Mouse (Mus musculus): ENCODE data around the gene Ttll8. TPM values are rescaled to one million over a fixed set of nuclear protein-coding genes. Genes with fewer than 3 reads are reported as not detected.

The Ttll8 gene
- total and polyA plus RNA-seq, 2 experiments from 2014 or later: not detected

DNA sequence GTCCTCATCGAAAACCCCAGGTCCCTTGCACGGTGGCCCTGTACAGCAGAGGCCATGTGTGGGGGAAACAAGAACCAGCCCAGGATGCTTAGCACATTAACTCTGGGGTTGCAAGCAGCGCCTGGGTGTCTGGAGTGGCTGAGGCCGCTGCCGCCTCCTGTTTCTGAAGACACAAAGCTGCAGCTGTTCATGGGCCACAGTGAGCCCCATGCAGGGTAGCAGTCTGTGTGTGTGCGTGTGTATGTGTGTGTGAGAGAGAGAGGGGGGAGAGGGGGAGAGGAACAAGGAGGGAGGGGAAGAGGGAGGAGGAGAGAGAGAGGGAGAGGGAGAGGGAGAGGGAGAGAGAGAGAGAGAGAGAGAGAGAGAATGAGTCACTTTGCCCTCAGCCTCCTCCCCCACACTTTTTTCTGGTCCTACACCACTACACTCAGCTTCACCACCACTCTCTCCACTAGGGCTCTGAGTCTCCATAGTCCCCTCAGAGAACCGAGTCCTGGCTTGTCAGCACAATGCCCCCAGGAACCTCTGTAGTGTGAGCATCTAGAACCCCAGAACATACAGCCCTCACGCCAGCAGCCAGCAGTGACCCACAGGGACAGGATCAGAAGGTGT, 110.6 kb downstream of the Ttll8 start:
- peaks cover 22% of the 10 kb centered on the region for H3K4me1 ChIP-seq (ENCODE audit: control insufficient read depth, insufficient read depth)
- no peak for ATAC-seq (ENCODE audit: insufficient read depth, low read depth)

DNA sequence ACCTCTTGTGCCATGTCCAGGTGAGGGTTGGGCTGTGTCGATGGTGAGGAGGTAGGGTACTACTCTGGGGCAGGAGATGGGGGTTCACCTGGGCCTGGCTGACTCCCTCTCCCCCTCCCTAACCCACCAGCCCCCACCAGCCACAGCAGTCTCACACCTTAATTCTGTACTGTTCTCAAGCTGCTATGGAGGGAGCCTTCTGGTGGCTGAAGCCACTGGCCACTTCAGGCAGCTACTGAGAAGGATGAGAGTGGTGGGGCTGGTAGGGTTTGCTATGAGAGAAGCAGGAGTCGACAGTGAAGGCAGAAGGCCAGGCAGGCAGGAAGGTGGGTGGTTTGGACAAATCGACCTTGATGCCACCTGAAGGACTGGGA, 111.9 kb downstream of the Ttll8 start:
- Histone ChIP-seq H3K4me1 (ENCODE audit: control insufficient read depth, insufficient read depth) (peaks cover 28% of the 10 kb centered on the region), H3K27ac (ENCODE audit: low read depth) (no peak overlapping the region), H3K4me3 (ENCODE audit: low read depth, low read length) (no peak overlapping the region)

More for the DNA sequence above, 110.6 kb downstream of the Ttll8 start:
- Histone ChIP-seq H3K4me3 (ENCODE audit: low read depth, low read length) (no peak overlapping the region), H3K4me2 (ENCODE audit: low read depth, low read length) (no peak overlapping the region), H3K36me3 (replicated peaks; ENCODE audit: control insufficient read depth, insufficient read depth, low read length) (no peaks in the 10 kb centered on the region), H3K9ac (replicated peaks; ENCODE audit: low read depth, low read length) (no peak overlapping the region), H3K27ac (ENCODE audit: low read depth) (0 out of 2 replicates have a peak overlapping the region, but pooled peaks have one; percentile 36), H3K9me3 (replicated peaks; ENCODE audit: control insufficient read depth, low read length) (no peaks in the 10 kb centered on the region), H3K27me3 (ENCODE audit: control insufficient read depth, insufficient read depth, low read length) (no peaks in the 10 kb centered on the region)
- no peak for DNase-seq (ENCODE audit: low spot score)
- 25% methylated on average over 8 of the region's 8 CpGs for WGBS
- TF ChIP-seq CTCF (IDR thresholded peaks at IDR 0.05; ENCODE audit: low read depth): no peak
- no peak for TF ChIP-seq EP300 (IDR thresholded peaks at IDR 0.05; ENCODE audit: low read depth)

DNA sequence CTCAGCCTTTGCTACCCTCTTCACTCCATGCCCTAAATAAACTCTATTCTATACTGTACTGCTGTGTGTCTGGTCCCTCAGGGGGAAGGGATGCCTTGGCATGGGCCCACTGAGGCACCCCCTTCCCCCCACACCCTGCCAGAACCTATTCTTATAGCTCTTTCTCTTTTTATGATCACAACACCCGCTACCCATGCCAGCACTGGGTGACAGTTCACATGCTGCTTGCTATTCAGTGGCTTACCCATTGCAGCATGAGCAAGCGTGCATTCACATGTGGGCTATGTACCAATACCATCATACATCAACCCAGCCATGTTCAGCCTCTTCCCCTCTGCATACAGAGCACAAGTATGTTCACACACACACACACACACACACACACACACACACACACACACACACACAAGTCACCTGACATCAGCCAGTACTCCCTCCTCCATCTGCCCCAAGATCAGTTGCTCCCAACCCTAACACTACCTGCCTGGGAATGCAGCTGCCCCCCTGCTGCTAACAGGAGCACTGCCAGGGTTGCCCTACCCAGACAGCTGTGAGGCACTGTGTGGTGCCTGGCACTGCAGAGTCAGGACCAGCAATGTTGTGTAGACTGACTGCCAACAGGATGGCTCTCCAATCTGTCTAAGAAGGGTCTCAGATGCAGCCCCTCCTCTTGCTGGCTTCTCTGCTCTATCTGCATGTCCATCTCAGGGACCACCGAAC, 112.5 kb downstream of the Ttll8 start:
- Histone ChIP-seq H3K27me3 (ENCODE audit: control insufficient read depth, insufficient read depth, low read length) (no peaks in the 10 kb centered on the region), H3K4me2 (ENCODE audit: low read depth, low read length) (no peak overlapping the region), H3K36me3 (replicated peaks; ENCODE audit: control insufficient read depth, insufficient read depth, low read length) (no peaks in the 10 kb centered on the region), H3K27ac (ENCODE audit: low read depth) (no peak overlapping the region), H3K4me3 (ENCODE audit: low read depth, low read length) (no peak overlapping the region), H3K4me1 (ENCODE audit: control insufficient read depth, insufficient read depth) (peaks cover 34% of the 10 kb centered on the region), H3K9me3 (replicated peaks; ENCODE audit: control insufficient read depth, low read length) (no peaks in the 10 kb centered on the region), H3K9ac (replicated peaks; ENCODE audit: low read depth, low read length) (no peak overlapping the region)
- ATAC-seq (ENCODE audit: insufficient read depth, low read depth) (no peak), DNase-seq (ENCODE audit: low spot score) (no peak)
- WGBS: 74% methylated on average over 3 of the region's 3 CpGs
- TF ChIP-seq CTCF (IDR thresholded peaks at IDR 0.05; ENCODE audit: low read depth) (no peak), EP300 (IDR thresholded peaks at IDR 0.05; ENCODE audit: low read depth) (no peak)

More for the DNA sequence above, 111.9 kb downstream of the Ttll8 start:
- no peak for ATAC-seq (ENCODE audit: insufficient read depth, low read depth)
- DNase-seq (ENCODE audit: low spot score): no peak
- WGBS: 62% methylated on average over 3 of the region's 3 CpGs
- Histone ChIP-seq H3K9me3 (replicated peaks; ENCODE audit: control insufficient read depth, low read length) (no peaks in the 10 kb centered on the region), H3K36me3 (replicated peaks; ENCODE audit: control insufficient read depth, insufficient read depth, low read length) (no peaks in the 10 kb centered on the region), H3K27me3 (ENCODE audit: control insufficient read depth, insufficient read depth, low read length) (no peaks in the 10 kb centered on the region), H3K9ac (replicated peaks; ENCODE audit: low read depth, low read length) (no peak overlapping the region), H3K4me2 (ENCODE audit: low read depth, low read length) (no peak overlapping the region)
- TF ChIP-seq EP300 (IDR thresholded peaks at IDR 0.05; ENCODE audit: low read depth) (no peak), CTCF (IDR thresholded peaks at IDR 0.05; ENCODE audit: low read depth) (no peak)

DNA sequence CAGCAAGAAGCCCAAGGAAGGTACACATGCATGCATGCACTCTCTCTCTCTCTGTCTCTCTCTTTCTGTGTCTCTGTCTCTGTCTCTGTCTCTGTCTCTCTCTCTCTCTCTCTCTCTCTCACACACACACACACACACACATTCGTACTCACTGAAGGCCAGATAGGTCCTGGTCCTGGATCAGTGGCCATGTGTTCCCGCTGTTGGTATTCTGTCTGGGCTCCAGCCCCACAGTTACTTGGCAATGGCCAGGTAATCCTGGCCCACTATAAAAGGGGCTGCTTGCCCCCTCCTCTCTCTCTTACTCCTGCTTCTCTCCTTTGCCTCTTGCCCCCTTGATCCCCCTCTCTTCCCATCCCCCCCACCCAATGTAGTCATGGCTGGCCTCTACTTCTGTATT, 113.1 kb downstream of the Ttll8 start:
- 81% methylated on average over 2 of the region's 2 CpGs for WGBS
- TF ChIP-seq EP300 (IDR thresholded peaks at IDR 0.05; ENCODE audit: low read depth): no peak
- TF ChIP-seq CTCF (IDR thresholded peaks at IDR 0.05; ENCODE audit: low read depth): no peak
- Histone ChIP-seq H3K27me3 (ENCODE audit: control insufficient read depth, insufficient read depth, low read length) (no peaks in the 10 kb centered on the region), H3K9ac (replicated peaks; ENCODE audit: low read depth, low read length) (no peak overlapping the region), H3K4me3 (ENCODE audit: low read depth, low read length) (no peak overlapping the region), H3K4me1 (ENCODE audit: control insufficient read depth, insufficient read depth) (peaks cover 37% of the 10 kb centered on the region), H3K9me3 (replicated peaks; ENCODE audit: control insufficient read depth, low read length) (no peaks in the 10 kb centered on the region), H3K27ac (ENCODE audit: low read depth) (no peak overlapping the region), H3K36me3 (replicated peaks; ENCODE audit: control insufficient read depth, insufficient read depth, low read length) (no peaks in the 10 kb centered on the region), H3K4me2 (ENCODE audit: low read depth, low read length) (no peak overlapping the region)
- DNase-seq (ENCODE audit: low spot score) (no peak), ATAC-seq (ENCODE audit: insufficient read depth, low read depth) (no peak)

Other genes with a start within 250 kb of the Ttll8 start
- 35.8 and 36.8 TPM in 2 replicates for gene Brd1, start 220.2 kb downstream of the Ttll8 start, total RNA-seq (2014; rRNA removed; ENCODE audit: low replicate concordance)
- 7.9 and 9.9 TPM in 2 replicates for gene Brd1, start 220.2 kb downstream of the Ttll8 start, polyA plus RNA-seq (2015; fragmentation: Nextera tagmentation; extraction: Ambion mirVana)
- 15.7 and 16.6 TPM in 2 replicates for gene Zbed4, start 202.8 kb downstream of the Ttll8 start, total RNA-seq (2014; rRNA removed; ENCODE audit: low replicate concordance)
- gene Zbed4, start 202.8 kb downstream of the Ttll8 start, polyA plus RNA-seq (2015; fragmentation: Nextera tagmentation; extraction: Ambion mirVana): 4.0 and 5.1 TPM in 2 replicates
- 19.5 and 21.8 TPM in 2 replicates for gene Alg12, start 135.1 kb downstream of the Ttll8 start, total RNA-seq (2014; rRNA removed; ENCODE audit: low replicate concordance)
- gene Alg12, start 135.1 kb downstream of the Ttll8 start, polyA plus RNA-seq (2015; fragmentation: Nextera tagmentation; extraction: Ambion mirVana): 6.4 and 6.5 TPM in 2 replicates
- 23.3 and 24.0 TPM in 2 replicates for gene Creld2, start 134.8 kb downstream of the Ttll8 start, total RNA-seq (2014; rRNA removed; ENCODE audit: low replicate concordance)
- gene Creld2, start 134.8 kb downstream of the Ttll8 start, polyA plus RNA-seq (2015; fragmentation: Nextera tagmentation; extraction: Ambion mirVana): 26.3 and 35.3 TPM in 2 replicates
- gene Pim3, start 92.2 kb downstream of the Ttll8 start, total RNA-seq (2014; rRNA removed; ENCODE audit: low replicate concordance): 98.4 and 139 TPM in 2 replicates
- 50.6 and 71.1 TPM in 2 replicates for gene Pim3, start 92.2 kb downstream of the Ttll8 start, polyA plus RNA-seq (2015; fragmentation: Nextera tagmentation; extraction: Ambion mirVana)
- not detected in 2 replicates for gene Mlc1, start 24.6 kb upstream of the Ttll8 start, total RNA-seq (2014; rRNA removed; ENCODE audit: low replicate concordance)
- gene Mlc1, start 24.6 kb upstream of the Ttll8 start, polyA plus RNA-seq (2015; fragmentation: Nextera tagmentation; extraction: Ambion mirVana): 0.04 TPM in 1 of 2 replicates, not detected in the other
- gene Mov10l1, start 28.5 kb upstream of the Ttll8 start, total RNA-seq (2014; rRNA removed; ENCODE audit: low replicate concordance): 74.3 and 85.9 TPM in 2 replicates
- 114 and 124 TPM in 2 replicates for gene Mov10l1, start 28.5 kb upstream of the Ttll8 start, polyA plus RNA-seq (2015; fragmentation: Nextera tagmentation; extraction: Ambion mirVana)
- 0.70 TPM in 1 of 2 replicates, not detected in the other for gene Panx2, start 105.3 kb upstream of the Ttll8 start, total RNA-seq (2014; rRNA removed; ENCODE audit: low replicate concordance)
- 0.93 and 1.0 TPM in 2 replicates for gene Panx2, start 105.3 kb upstream of the Ttll8 start, polyA plus RNA-seq (2015; fragmentation: Nextera tagmentation; extraction: Ambion mirVana)
- gene Trabd, start 120.7 kb upstream of the Ttll8 start, total RNA-seq (2014; rRNA removed; ENCODE audit: low replicate concordance): 59.2 and 61.2 TPM in 2 replicates
- gene Trabd, start 120.7 kb upstream of the Ttll8 start, polyA plus RNA-seq (2015; fragmentation: Nextera tagmentation; extraction: Ambion mirVana): 46.6 and 46.7 TPM in 2 replicates
- gene Selenoo, start 134.7 kb upstream of the Ttll8 start, total RNA-seq (2014; rRNA removed; ENCODE audit: low replicate concordance): 35.4 and 39.1 TPM in 2 replicates
- 10.3 and 11.3 TPM in 2 replicates for gene Selenoo, start 134.7 kb upstream of the Ttll8 start, polyA plus RNA-seq (2015; fragmentation: Nextera tagmentation; extraction: Ambion mirVana)
- 17.2 and 26.9 TPM in 2 replicates for gene Tubgcp6, start 168.7 kb upstream of the Ttll8 start, total RNA-seq (2014; rRNA removed; ENCODE audit: low replicate concordance)
- 4.4 and 5.1 TPM in 2 replicates for gene Tubgcp6, start 168.7 kb upstream of the Ttll8 start, polyA plus RNA-seq (2015; fragmentation: Nextera tagmentation; extraction: Ambion mirVana)
- gene Hdac10, start 174.3 kb upstream of the Ttll8 start, total RNA-seq (2014; rRNA removed; ENCODE audit: low replicate concordance): 14.9 and 17.4 TPM in 2 replicates
- 10.7 and 10.8 TPM in 2 replicates for gene Hdac10, start 174.3 kb upstream of the Ttll8 start, polyA plus RNA-seq (2015; fragmentation: Nextera tagmentation; extraction: Ambion mirVana)
- 7.1 and 55.2 TPM in 2 replicates for gene Mapk12, start 186.3 kb upstream of the Ttll8 start, total RNA-seq (2014; rRNA removed; ENCODE audit: low replicate concordance)
- gene Mapk12, start 186.3 kb upstream of the Ttll8 start, polyA plus RNA-seq (2015; fragmentation: Nextera tagmentation; extraction: Ambion mirVana): 18.6 and 18.9 TPM in 2 replicates
- 1.0 and 4.9 TPM in 2 replicates for gene Mapk11, start 195.2 kb upstream of the Ttll8 start, total RNA-seq (2014; rRNA removed; ENCODE audit: low replicate concordance)
- gene Mapk11, start 195.2 kb upstream of the Ttll8 start, polyA plus RNA-seq (2015; fragmentation: Nextera tagmentation; extraction: Ambion mirVana): 2.5 and 2.6 TPM in 2 replicates
- 153 and 199 TPM in 2 replicates for gene Plxnb2, start 226.4 kb upstream of the Ttll8 start, total RNA-seq (2014; rRNA removed; ENCODE audit: low replicate concordance)
- 51.6 and 54.5 TPM in 2 replicates for gene Plxnb2, start 226.4 kb upstream of the Ttll8 start, polyA plus RNA-seq (2015; fragmentation: Nextera tagmentation; extraction: Ambion mirVana)
- 15.2 and 19.2 TPM in 2 replicates for gene Dennd6b, start 242.1 kb upstream of the Ttll8 start, total RNA-seq (2014; rRNA removed; ENCODE audit: low replicate concordance)
- 14.5 and 14.8 TPM in 2 replicates for gene Dennd6b, start 242.1 kb upstream of the Ttll8 start, polyA plus RNA-seq (2015; fragmentation: Nextera tagmentation; extraction: Ambion mirVana)